Mouse (Mus musculus) hindbrain, embryonic 16.5 days (tissue): Measurements from ENCODE around the gene Il11. TPM values are rescaled to one million over a fixed set of nuclear protein-coding genes. Genes with fewer than 3 reads are reported as not detected.

Experiments used
- ATAC-seq: fragments of 200-750 bp; cut with Nextera tagmentation; 2 replicates; pipeline ENCODE4 v1.8.0; 2017; ENCODE audit warnings: moderate TSS enrichment, moderate library complexity
- H3K27ac ChIP-seq: fragments of 300-500 bp; sonication (generic); 2 replicates; pipeline ENCODE4 v1.5.1; 2014; ENCODE audit warnings: low read depth, mild to moderate bottlenecking, control low read depth, low read length, moderate library complexity
- H3K27me3 ChIP-seq: fragments of 300-500 bp; sonication (generic); replicated peaks from 2 replicates; pipeline ENCODE4 v1.6.1; 2014; ENCODE audit warnings: low read length; ENCODE audit not compliant: control insufficient read depth, insufficient read depth
- H3K36me3 ChIP-seq: fragments of 300-500 bp; sonication (generic); 2 replicates; pipeline ENCODE4 v1.6.1; 2014; ENCODE audit warnings: mild to moderate bottlenecking, low read length, moderate library complexity, mixed read lengths; ENCODE audit not compliant: control insufficient read depth, insufficient read depth
- H3K4me1 ChIP-seq: fragments of 300-500 bp; sonication (generic); 2 replicates; pipeline ENCODE4 v1.6.1; 2014; ENCODE audit warnings: low read depth, low read length; ENCODE audit not compliant: control insufficient read depth, insufficient read depth
- H3K4me2 ChIP-seq: fragments of 300-500 bp; sonication (generic); 2 replicates; pipeline ENCODE4 v1.6.1; 2014; ENCODE audit warnings: mild to moderate bottlenecking, low read length, control low read depth, moderate library complexity
- H3K4me3 ChIP-seq: fragments of 300-500 bp; sonication (generic); 2 replicates; pipeline ENCODE4 v1.5.1; 2014; ENCODE audit warnings: mild to moderate bottlenecking, low read length, control low read depth, moderate library complexity
- H3K9ac ChIP-seq: fragments of 300-500 bp; sonication (generic); 2 replicates; pipeline ENCODE4 v1.6.1; 2014; ENCODE audit warnings: low read depth, mild to moderate bottlenecking, control low read depth, low read length, moderate library complexity
- H3K9me3 ChIP-seq: fragments of 300-500 bp; sonication (generic); 2 replicates; pipeline ENCODE4 v1.6.1; 2014; ENCODE audit warnings: mild to moderate bottlenecking, low read length, moderate library complexity; ENCODE audit not compliant: control insufficient read depth
- WGBS: fragments of 180-500 bp; shearing (Covaris S2); extraction: QIAGEN DNeasy Blood & Tissue Kit; methylation state at CpG from one replicate; pipeline ENCODE4 v1.1.7; 2014; 5-methylcytosine and 5-hydroxymethylcytosine counted together
- polyA plus RNA-seq: library from polyadenylated mRNA; unstranded; fragments of >200 nt; fragmentation: Nextera tagmentation; extraction: Ambion mirVana; gene quantifications from 2 replicates; pipeline ENCODE4 v1.2.1, GENCODE M21; 2015

Gene Il11
- polyA plus RNA-seq, 1 experiment from 2014 or later: 1.3 TPM

GRCm38 (mm10) chr7:4739544-4740275 is 42.9 kb downstream of the Il11 start, which contains the start of gene Kmt5c:
Gene Kmt5c, plus strand, starts transcription at chr7:4740115.
- peaks cover 25% of the 10 kb centered on the region for H3K4me1 ChIP-seq
- H3K4me3 ChIP-seq: peak within 1 kb of the TSS; percentile 75
- peak within 1 kb of the TSS; percentile 85 for H3K4me2 ChIP-seq
- H3K9me3 ChIP-seq: no peaks in the 10 kb centered on the region
- H3K36me3 ChIP-seq: no peaks in the 10 kb centered on the region
- peak; percentile 98 for ATAC-seq
- peak within 1 kb of the TSS; percentile 95 for H3K27ac ChIP-seq
- 0% methylated on average over 30 of the region's 44 CpGs for WGBS
- peak within 1 kb of the TSS; percentile 91 for H3K9ac ChIP-seq
- H3K27me3 ChIP-seq: no peaks in the 10 kb centered on the region

GRCm38 (mm10) chr7:4739041-4739543 is 43.6 kb downstream of the Il11 start:
- Histone ChIP-seq H3K4me3 (peak overlapping the region; percentile 75), H3K4me1 (peaks cover 25% of the 10 kb centered on the region), H3K27me3 (no peaks in the 10 kb centered on the region), H3K27ac (peak overlapping the region; percentile 76), H3K9ac (0 out of 2 replicates have a peak overlapping the region, but pooled peaks have one; percentile 43), H3K9me3 (no peaks in the 10 kb centered on the region), H3K4me2 (peak overlapping the region; percentile 68), H3K36me3 (no peaks in the 10 kb centered on the region)
- ATAC-seq: no peak
- WGBS: 16% methylated on average over 6 of the region's 10 CpGs

GRCm38 (mm10) chr7:4732968-4733392 is 49.7 kb downstream of the Il11 start:
- no peaks in the 10 kb centered on the region for H3K36me3 ChIP-seq
- H3K27me3 ChIP-seq: no peaks in the 10 kb centered on the region
- H3K9me3 ChIP-seq: no peaks in the 10 kb centered on the region
- no peak for ATAC-seq
- H3K9ac ChIP-seq: no peak overlapping the region
- no peak overlapping the region for H3K4me3 ChIP-seq
- no peak overlapping the region for H3K27ac ChIP-seq
- no peaks in the 10 kb centered on the region for H3K4me1 ChIP-seq
- 67% methylated on average over 6 of the region's 6 CpGs for WGBS
- no peak overlapping the region for H3K4me2 ChIP-seq

- H3K27ac ChIP-seq: no peak overlapping the region
- H3K4me3 ChIP-seq: no peak overlapping the region
- H3K4me1 ChIP-seq: no peaks in the 10 kb centered on the region
- no peaks in the 10 kb centered on the region for H3K27me3 ChIP-seq
- H3K36me3 ChIP-seq: no peaks in the 10 kb centered on the region
- H3K9ac ChIP-seq: no peak overlapping the region
- H3K4me2 ChIP-seq: no peak overlapping the region
- H3K9me3 ChIP-seq: no peaks in the 10 kb centered on the region
- ATAC-seq: no peak
- 86% methylated on average over 5 of the region's 5 CpGs for WGBS
These were observed 51.6 kb downstream of the Il11 start for GRCm38 (mm10) chr7:4731090-4731489.

- ATAC-seq: no peak
- 86% methylated on average over 7 of the region's 7 CpGs for WGBS
These were observed 57.5 kb downstream of the Il11 start, which contains the start of gene Tmem150b for GRCm38 (mm10) chr7:4725169-4725568. Gene Tmem150b, minus strand, starts transcription at chr7:4725249.

GRCm38 (mm10) chr7:4724359-4724758 is 58.3 kb downstream of the Il11 start:
- no peaks in the 10 kb centered on the region for H3K4me1 ChIP-seq
- H3K4me2 ChIP-seq: no peak overlapping the region
- ATAC-seq: no peak
- no peak overlapping the region for H3K27ac ChIP-seq
- no peaks in the 10 kb centered on the region for H3K36me3 ChIP-seq
- H3K9ac ChIP-seq: no peak overlapping the region
- no peaks in the 10 kb centered on the region for H3K27me3 ChIP-seq
- H3K9me3 ChIP-seq: no peaks in the 10 kb centered on the region
- 90% methylated on average over 3 of the region's 3 CpGs for WGBS
- H3K4me3 ChIP-seq: no peak overlapping the region

More at GRCm38 (mm10) chr7:4725169-4725568, 57.5 kb downstream of the Il11 start, which contains the start of gene Tmem150b:
- H3K36me3 ChIP-seq: no peaks in the 10 kb centered on the region
- no peaks in the 10 kb centered on the region for H3K9me3 ChIP-seq
- no peak within 1 kb of the TSS for H3K4me2 ChIP-seq
- H3K4me3 ChIP-seq: no peak within 1 kb of the TSS
- no peaks in the 10 kb centered on the region for H3K27me3 ChIP-seq
- H3K27ac ChIP-seq: no peak within 1 kb of the TSS
- H3K9ac ChIP-seq: no peak within 1 kb of the TSS
- no peaks in the 10 kb centered on the region for H3K4me1 ChIP-seq

GRCm38 (mm10) chr7:4723508-4723907 is 59.2 kb downstream of the Il11 start:
- H3K4me2 ChIP-seq: peak overlapping the region; percentile 51
- no peak overlapping the region for H3K27ac ChIP-seq
- peak; percentile 76 for ATAC-seq
- whole genome bisulfite sequencing: 35% methylated on average over 12 of the region's 12 CpGs
- no peaks in the 10 kb centered on the region for H3K27me3 ChIP-seq
- no peaks in the 10 kb centered on the region for H3K36me3 ChIP-seq
- peak overlapping the region; percentile 23 for H3K4me3 ChIP-seq
- H3K4me1 ChIP-seq: no peaks in the 10 kb centered on the region
- H3K9ac ChIP-seq: peak overlapping the region; percentile 35
- H3K9me3 ChIP-seq: no peaks in the 10 kb centered on the region

Other genes with a start within 250 kb of the Il11 start
- gene Syt5, start 235.3 kb downstream of the Il11 start, polyA plus RNA-seq: 119 and 124 TPM in 2 replicates
- gene Ptprh, start 178.8 kb downstream of the Il11 start, polyA plus RNA-seq: 0.91 and 1.1 TPM in 2 replicates
- gene Tmem86b, start 151.4 kb downstream of the Il11 start, polyA plus RNA-seq: 1.9 and 2.0 TPM in 2 replicates
- gene Ppp6r1, start 123.8 kb downstream of the Il11 start, polyA plus RNA-seq: 4.3 and 6.2 TPM in 2 replicates
- gene Hspbp1, start 97.8 kb downstream of the Il11 start, polyA plus RNA-seq: 175 and 188 TPM in 2 replicates
- gene Brsk1, start 92.3 kb downstream of the Il11 start, polyA plus RNA-seq: 6.8 and 7.1 TPM in 2 replicates
- gene Tmem150b, start 57.6 kb downstream of the Il11 start, polyA plus RNA-seq: 0.12 and 0.18 TPM in 2 replicates
- gene Kmt5c, start 42.7 kb downstream of the Il11 start, polyA plus RNA-seq: 47.4 and 57.4 TPM in 2 replicates
- 23.1 and 29.7 TPM in 2 replicates for gene Cox6b2, start 29.8 kb downstream of the Il11 start, polyA plus RNA-seq
- not detected in 2 replicates for gene Fam71e2, start 11.6 kb downstream of the Il11 start, polyA plus RNA-seq
- 0.68 TPM in 1 of 2 replicates, not detected in the other for gene Tmem190, start 78 bp upstream of the Il11 start, polyA plus RNA-seq
- gene Tmem238, start 6.8 kb upstream of the Il11 start, polyA plus RNA-seq: 6.8 and 9.2 TPM in 2 replicates
- 206 and 212 TPM in 2 replicates for gene Rpl28, start 10.0 kb upstream of the Il11 start, polyA plus RNA-seq
- 250 and 253 TPM in 2 replicates for gene Ube2s, start 29.7 kb upstream of the Il11 start, polyA plus RNA-seq
- 9.9 and 10.0 TPM in 2 replicates for gene Shisa7, start 61.8 kb upstream of the Il11 start, polyA plus RNA-seq
- 4.2 and 4.6 TPM in 2 replicates for gene Isoc2b, start 87.4 kb upstream of the Il11 start, polyA plus RNA-seq
- 0.89 and 0.93 TPM in 2 replicates for gene Isoc2a, start 94.3 kb upstream of the Il11 start, polyA plus RNA-seq
- 0.48 and 0.52 TPM in 2 replicates for gene Gm36210, start 123.7 kb upstream of the Il11 start, polyA plus RNA-seq
- gene Zfp628, start 132.4 kb upstream of the Il11 start, polyA plus RNA-seq: 3.2 and 4.2 TPM in 2 replicates
- gene Nat14, start 139.2 kb upstream of the Il11 start, polyA plus RNA-seq: 35.2 and 39.3 TPM in 2 replicates
- gene Ssc5d, start 142.9 kb upstream of the Il11 start, polyA plus RNA-seq: 1.1 and 2.4 TPM in 2 replicates
- 0.14 TPM in 1 of 2 replicates, not detected in the other for gene Sbk2, start 181.5 kb upstream of the Il11 start, polyA plus RNA-seq
- 0.70 and 0.71 TPM in 2 replicates for gene Sbk3, start 188.3 kb upstream of the Il11 start, polyA plus RNA-seq
- gene Zfp579, start 213.3 kb upstream of the Il11 start, polyA plus RNA-seq: 49.2 and 53.5 TPM in 2 replicates
- 8.0 and 9.3 TPM in 2 replicates for gene Zfp524, start 231.6 kb upstream of the Il11 start, polyA plus RNA-seq
- gene Fiz1, start 231.8 kb upstream of the Il11 start, polyA plus RNA-seq: 28.8 and 34.4 TPM in 2 replicates
- 0.18 and 1.2 TPM in 2 replicates for gene Gm44973, start 232.6 kb upstream of the Il11 start, polyA plus RNA-seq
- 5.8 and 6.9 TPM in 2 replicates for gene Zfp865, start 237.5 kb upstream of the Il11 start, polyA plus RNA-seq
- gene Ccdc106, start 237.7 kb upstream of the Il11 start, polyA plus RNA-seq: 67.3 and 74.5 TPM in 2 replicates